Mouse (Mus musculus) testis, adult 2 months (tissue): ENCODE data around the gene H2-Ab1.

Source experiments
- CTCF ChIP-seq: fragments of 200-500 bp; IDR thresholded peaks from 2 replicates; pipeline ENCODE4 v1.5.1; 2012; ENCODE audit warnings: low read depth, mild to moderate bottlenecking, inconsistent platforms, low read length, moderate library complexity; ENCODE audit not compliant: control insufficient read depth, insufficient read depth, insufficient replicate concordance
- POLR2A ChIP-seq: fragments of 200-500 bp; IDR thresholded peaks from 2 replicates; pipeline ENCODE4 v1.6.1; 2012; ENCODE audit warnings: low read depth, mild to moderate bottlenecking, inconsistent platforms, low read length, moderate library complexity; ENCODE audit not compliant: control insufficient read depth

- TF ChIP-seq CTCF (no peak), POLR2A (no peak)
Measured at GRCm38 (mm10) chr17:34286999-34287398, 29.5 kb downstream of the H2-Ab1 start.
